Mouse (Mus musculus) C2C12 (cell line): ENCODE measurements at regions not wholly inside any gene's neighbourhood (a gene's known extent, or its start where the extent isn't known, plus 50 kb on each side); places are given as distances from the start of the nearest gene placed in this dataset.

ENCODE experiments used
- CTCF ChIP-seq: IDR thresholded peaks from one replicate; pipeline ENCODE4 v1.5.1; 2011; ENCODE audit not compliant: control insufficient read depth, insufficient read depth, insufficient read length
- MAX ChIP-seq: IDR thresholded peaks from one replicate; pipeline ENCODE4 v1.6.1; 2011; ENCODE audit warnings: mild to moderate bottlenecking, control low read depth
- MYOD1 ChIP-seq: IDR thresholded peaks from one replicate; pipeline ENCODE4 v1.6.1; 2011; ENCODE audit warnings: low read depth; ENCODE audit not compliant: control insufficient read depth, insufficient read length
- MYOG ChIP-seq: IDR thresholded peaks from one replicate; pipeline ENCODE4 v1.6.1; 2011; ENCODE audit not compliant: control insufficient read depth, insufficient read length; ENCODE audit errors: extremely low read depth
- USF1 ChIP-seq: IDR thresholded peaks from one replicate; pipeline ENCODE4 v1.6.1; 2011; ENCODE audit warnings: low read depth, mild to moderate bottlenecking, control low read depth, moderate library complexity

DNA sequence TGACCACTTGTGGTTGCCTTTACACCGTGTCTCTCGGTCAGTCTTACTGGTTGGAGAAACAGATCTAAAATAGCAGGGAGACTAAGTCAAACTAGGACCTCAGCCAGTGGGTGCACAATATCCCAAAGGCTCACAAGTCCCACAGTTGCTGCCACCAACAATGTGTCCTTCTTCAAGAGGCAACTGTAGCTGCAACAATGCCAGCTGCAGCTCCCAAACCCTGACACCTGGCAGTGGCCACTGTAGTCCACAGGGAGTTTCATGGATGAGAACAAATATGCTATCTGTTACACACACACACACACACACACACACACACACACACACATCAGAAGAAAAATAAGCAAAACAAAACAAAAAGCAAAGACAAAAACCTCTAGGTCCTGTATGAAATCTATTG, 107.7 kb upstream of the Sema3e start:
- TF ChIP-seq MYOD1, result no peak
- TF ChIP-seq CTCF, result no peak
- TF ChIP-seq MAX, result no peak
- no peak for TF ChIP-seq MYOG
- no peak for TF ChIP-seq USF1
